Mouse (Mus musculus): ENCODE measurements around the gene Icos. TPM values are rescaled to one million over a fixed set of nuclear protein-coding genes. Genes with fewer than 3 reads are reported as not detected.

Gene Icos
- polyA plus RNA-seq, 1 experiment from 2014 or later = 0.05 TPM

DNA sequence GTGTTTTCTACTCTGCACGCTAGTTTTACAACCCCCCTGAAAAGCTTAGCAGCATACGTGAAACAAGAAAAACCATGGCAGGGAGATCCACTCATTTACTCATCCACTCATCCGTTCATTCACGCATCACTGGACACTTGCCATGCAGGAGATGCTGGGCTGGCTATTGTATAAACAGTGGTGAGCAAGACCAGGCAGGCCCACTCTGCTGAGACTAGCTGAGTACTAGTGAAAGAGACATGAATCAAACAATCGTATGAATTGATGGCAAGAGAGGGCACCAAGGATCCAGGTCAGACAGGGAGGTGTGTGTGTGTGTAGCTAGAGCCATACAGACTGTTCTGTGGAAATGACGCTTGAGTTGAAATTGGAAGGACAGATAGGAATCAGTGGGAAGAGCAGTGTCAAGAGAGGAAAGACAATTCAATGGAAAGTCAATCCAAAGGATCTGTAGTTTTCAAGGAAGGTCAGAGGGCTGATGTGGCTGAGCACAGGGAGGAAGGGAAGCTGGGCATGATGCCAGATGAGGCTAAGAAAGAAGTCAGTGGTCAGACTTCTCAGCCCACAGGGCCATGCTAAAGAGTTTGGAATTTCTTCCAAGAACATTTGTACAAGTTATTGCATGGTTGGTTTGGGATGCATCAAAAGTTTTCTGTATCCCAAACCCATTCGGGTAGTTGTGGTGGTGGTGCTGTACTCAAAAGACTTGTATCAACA is 1.6 kb downstream of the Icos start:
- Histone ChIP-seq H3K9me3 (replicated peaks; ENCODE audit: control insufficient read depth, low read length, poor library complexity, severe bottlenecking) (no peaks in the 10 kb centered on the region), H3K27me3 (ENCODE audit: control insufficient read depth, insufficient read depth, low read depth, low read length) (no peaks in the 10 kb centered on the region), H3K4me3 (ENCODE audit: low read depth, low read length) (no peak overlapping the region), H3K27ac (ENCODE audit: low read length) (no peak overlapping the region), H3K9ac (ENCODE audit: low read depth, low read length) (no peak overlapping the region), H3K4me2 (ENCODE audit: low read length) (no peak overlapping the region), H3K36me3 (ENCODE audit: control insufficient read depth, insufficient read depth, low read length) (no peaks in the 10 kb centered on the region), H3K4me1 (ENCODE audit: control insufficient read depth, insufficient read depth, low read length) (no peaks in the 10 kb centered on the region)
- whole genome bisulfite sequencing = 46% methylated on average over 7 of the region's 7 CpGs
- ATAC-seq = no peak

DNA sequence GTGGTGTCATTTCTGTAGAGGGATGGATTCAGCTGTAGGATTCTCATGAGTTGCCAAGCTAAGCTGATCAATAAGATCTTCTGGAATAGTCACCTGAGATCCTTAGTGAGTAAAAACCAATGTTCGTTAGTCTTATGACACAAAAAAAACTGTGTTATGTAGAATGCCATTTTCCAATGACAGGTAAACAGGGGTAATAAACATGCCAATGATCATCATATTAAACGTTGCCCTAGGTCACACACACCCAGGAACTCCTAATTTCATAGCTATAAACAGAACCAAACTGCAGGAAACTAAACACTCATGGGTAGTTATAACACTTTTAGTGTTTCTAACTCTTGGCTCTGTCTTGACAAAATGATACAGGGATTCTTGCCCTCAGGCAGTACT is 2.1 kb downstream of the Icos start:
- H3K9ac ChIP-seq (ENCODE audit: low read depth, low read length) = no peak overlapping the region
- H3K27me3 ChIP-seq (ENCODE audit: control insufficient read depth, insufficient read depth, low read depth, low read length) = no peaks in the 10 kb centered on the region
- no peak overlapping the region for H3K4me2 ChIP-seq (ENCODE audit: low read length)
- H3K9me3 ChIP-seq (replicated peaks; ENCODE audit: control insufficient read depth, low read length, poor library complexity, severe bottlenecking) = no peaks in the 10 kb centered on the region
- WGBS = 88% methylated on average over 2 of the region's 2 CpGs
- H3K4me3 ChIP-seq (ENCODE audit: low read depth, low read length) = no peak overlapping the region
- H3K27ac ChIP-seq (ENCODE audit: low read length) = no peak overlapping the region
- no peaks in the 10 kb centered on the region for H3K4me1 ChIP-seq (ENCODE audit: control insufficient read depth, insufficient read depth, low read length)
- no peaks in the 10 kb centered on the region for H3K36me3 ChIP-seq (ENCODE audit: control insufficient read depth, insufficient read depth, low read length)
- no peak for ATAC-seq

DNA sequence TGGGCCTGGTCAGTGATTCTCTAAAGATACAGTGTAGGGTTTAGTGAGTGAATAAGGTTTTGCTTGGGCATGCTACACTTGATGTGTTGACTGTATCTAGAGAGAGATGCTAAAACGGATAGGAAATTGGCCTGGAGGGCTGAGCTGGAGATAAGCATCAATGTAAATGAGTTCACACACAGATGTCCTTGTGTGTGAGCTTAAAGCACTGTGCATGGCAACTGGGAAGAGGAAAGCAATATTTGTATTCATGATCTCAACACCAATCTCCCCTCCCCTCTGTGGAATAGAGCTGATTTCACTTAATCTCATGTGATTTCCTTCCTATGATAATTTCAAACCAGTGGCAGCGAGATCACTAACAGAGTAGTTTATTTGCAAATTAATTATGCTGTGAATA is 7.3 kb downstream of the Icos start:
- no peaks in the 10 kb centered on the region for H3K9me3 ChIP-seq (replicated peaks; ENCODE audit: control insufficient read depth, low read length, poor library complexity, severe bottlenecking)
- no peak overlapping the region for H3K4me3 ChIP-seq (ENCODE audit: low read depth, low read length)
- H3K4me2 ChIP-seq (ENCODE audit: low read length) = no peak overlapping the region
- no peak overlapping the region for H3K9ac ChIP-seq (ENCODE audit: low read depth, low read length)
- no peaks in the 10 kb centered on the region for H3K4me1 ChIP-seq (ENCODE audit: control insufficient read depth, insufficient read depth, low read length)
- H3K27ac ChIP-seq (ENCODE audit: low read length) = no peak overlapping the region
- no peaks in the 10 kb centered on the region for H3K36me3 ChIP-seq (ENCODE audit: control insufficient read depth, insufficient read depth, low read length)
- 45% methylated on average over 2 of the region's 2 CpGs for WGBS
- ATAC-seq = no peak
- H3K27me3 ChIP-seq (ENCODE audit: control insufficient read depth, insufficient read depth, low read depth, low read length) = no peaks in the 10 kb centered on the region

DNA sequence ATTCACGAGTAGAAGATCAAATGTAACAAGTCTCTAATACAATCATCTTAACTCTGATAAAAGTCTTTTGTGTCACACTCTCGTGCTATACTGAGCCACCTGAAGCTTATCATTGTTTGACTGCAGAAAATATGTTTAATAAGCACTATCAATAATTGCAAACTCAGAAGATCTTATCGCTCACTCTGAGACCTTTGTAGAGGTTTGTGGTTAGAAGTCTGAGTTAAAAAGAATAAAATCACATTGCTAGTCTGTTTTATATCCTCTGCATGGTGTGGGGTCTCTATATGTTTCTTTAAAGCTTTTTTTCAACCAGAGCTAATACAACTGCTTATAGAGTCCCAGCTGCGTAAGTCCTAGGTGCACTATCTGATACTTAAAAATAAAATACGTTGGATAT is 8.4 kb downstream of the Icos start:
- H3K27ac ChIP-seq (ENCODE audit: low read length) = no peak overlapping the region
- no peak overlapping the region for H3K4me3 ChIP-seq (ENCODE audit: low read depth, low read length)
- no peaks in the 10 kb centered on the region for H3K27me3 ChIP-seq (ENCODE audit: control insufficient read depth, insufficient read depth, low read depth, low read length)
- no peak overlapping the region for H3K4me2 ChIP-seq (ENCODE audit: low read length)
- H3K4me1 ChIP-seq (ENCODE audit: control insufficient read depth, insufficient read depth, low read length) = no peaks in the 10 kb centered on the region
- WGBS = 75% methylated on average over 5 of the region's 5 CpGs
- no peak for ATAC-seq
- H3K9me3 ChIP-seq (replicated peaks; ENCODE audit: control insufficient read depth, low read length, poor library complexity, severe bottlenecking) = no peaks in the 10 kb centered on the region
- H3K36me3 ChIP-seq (ENCODE audit: control insufficient read depth, insufficient read depth, low read length) = no peaks in the 10 kb centered on the region
- H3K9ac ChIP-seq (ENCODE audit: low read depth, low read length) = no peak overlapping the region

- no peaks in the 10 kb centered on the region for H3K9me3 ChIP-seq (replicated peaks; ENCODE audit: control insufficient read depth, low read length, poor library complexity, severe bottlenecking)
- no peak overlapping the region for H3K4me2 ChIP-seq (ENCODE audit: low read length)
- no peak overlapping the region for H3K4me3 ChIP-seq (ENCODE audit: low read depth, low read length)
- ATAC-seq = no peak
- H3K9ac ChIP-seq (ENCODE audit: low read depth, low read length) = no peak overlapping the region
- no peaks in the 10 kb centered on the region for H3K36me3 ChIP-seq (ENCODE audit: control insufficient read depth, insufficient read depth, low read length)
- H3K27me3 ChIP-seq (ENCODE audit: control insufficient read depth, insufficient read depth, low read depth, low read length) = no peaks in the 10 kb centered on the region
- no peaks in the 10 kb centered on the region for H3K4me1 ChIP-seq (ENCODE audit: control insufficient read depth, insufficient read depth, low read length)
- H3K27ac ChIP-seq (ENCODE audit: low read length) = no peak overlapping the region
- 80% methylated on average over 5 of the region's 5 CpGs for WGBS
Observed at GRCm38 (mm10) chr1:60989086-60989485, 11.4 kb downstream of the Icos start.

DNA sequence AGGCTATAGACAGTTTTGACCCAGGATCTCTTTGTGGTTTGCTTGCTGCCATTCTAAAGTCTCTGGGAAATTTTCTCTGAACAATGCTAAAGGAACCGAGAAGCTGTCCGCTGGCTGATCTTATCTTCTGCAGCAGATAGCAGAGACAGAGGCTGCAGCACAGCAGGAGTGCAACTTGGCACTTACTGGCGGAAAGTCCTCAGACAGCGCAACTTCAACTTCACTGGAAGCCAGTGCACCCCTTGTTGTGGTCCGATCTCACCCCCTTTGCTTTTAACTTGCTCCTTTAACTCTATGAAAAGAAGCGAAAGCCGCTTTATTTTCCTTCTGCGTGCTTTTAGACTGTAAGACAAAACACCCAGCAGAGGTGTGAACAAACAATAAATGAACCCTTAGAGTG is 12.6 kb downstream of the Icos start:
- Histone ChIP-seq H3K9me3 (replicated peaks; ENCODE audit: control insufficient read depth, low read length, poor library complexity, severe bottlenecking) (no peaks in the 10 kb centered on the region), H3K27me3 (ENCODE audit: control insufficient read depth, insufficient read depth, low read depth, low read length) (no peaks in the 10 kb centered on the region), H3K4me3 (ENCODE audit: low read depth, low read length) (no peak overlapping the region), H3K36me3 (ENCODE audit: control insufficient read depth, insufficient read depth, low read length) (no peaks in the 10 kb centered on the region), H3K9ac (ENCODE audit: low read depth, low read length) (no peak overlapping the region), H3K4me2 (ENCODE audit: low read length) (no peak overlapping the region), H3K27ac (ENCODE audit: low read length) (no peak overlapping the region), H3K4me1 (ENCODE audit: control insufficient read depth, insufficient read depth, low read length) (no peaks in the 10 kb centered on the region)
- no peak for ATAC-seq
- WGBS = 56% methylated on average over 8 of the region's 8 CpGs

DNA sequence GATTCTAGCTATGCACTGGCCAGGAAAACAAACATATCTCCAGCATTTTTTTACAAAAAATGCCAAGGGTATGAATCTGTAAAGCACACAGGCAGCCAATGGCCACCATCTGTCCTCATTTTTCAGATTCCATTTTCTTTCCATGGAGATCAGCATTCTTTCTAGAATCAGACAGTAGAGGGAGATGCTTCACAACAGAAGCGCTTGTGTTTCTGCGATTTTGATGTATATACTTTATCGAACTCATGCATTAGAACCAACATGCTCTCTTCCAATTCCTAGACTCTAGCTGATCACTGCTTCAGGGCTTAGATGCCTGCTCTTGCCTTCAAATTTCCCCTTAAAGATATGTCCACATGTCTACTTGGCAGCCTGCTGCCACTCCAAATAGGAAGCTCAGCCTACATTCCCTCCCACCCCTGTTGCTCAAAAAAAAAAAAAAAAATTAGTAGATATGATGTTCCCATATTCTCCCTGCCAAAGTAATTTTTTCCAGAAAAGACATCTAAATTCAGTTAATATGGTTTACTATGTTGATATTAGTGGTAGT is 20.4 kb downstream of the Icos start:
- no peak for ATAC-seq
- Histone ChIP-seq H3K27me3 (ENCODE audit: control insufficient read depth, insufficient read depth, low read depth, low read length) (no peaks in the 10 kb centered on the region), H3K36me3 (ENCODE audit: control insufficient read depth, insufficient read depth, low read length) (no peaks in the 10 kb centered on the region), H3K4me1 (ENCODE audit: control insufficient read depth, insufficient read depth, low read length) (no peaks in the 10 kb centered on the region), H3K4me3 (ENCODE audit: low read depth, low read length) (no peak overlapping the region), H3K9ac (ENCODE audit: low read depth, low read length) (no peak overlapping the region), H3K9me3 (replicated peaks; ENCODE audit: control insufficient read depth, low read length, poor library complexity, severe bottlenecking) (no peaks in the 10 kb centered on the region), H3K27ac (ENCODE audit: low read length) (no peak overlapping the region), H3K4me2 (ENCODE audit: low read length) (no peak overlapping the region)
- 85% methylated on average over 3 of the region's 3 CpGs for WGBS

- ATAC-seq = no peak
- whole genome bisulfite sequencing = 57% methylated on average over 2 of the region's 2 CpGs
- Histone ChIP-seq H3K36me3 (ENCODE audit: control insufficient read depth, insufficient read depth, low read length) (no peaks in the 10 kb centered on the region), H3K27ac (ENCODE audit: low read length) (no peak overlapping the region), H3K27me3 (ENCODE audit: control insufficient read depth, insufficient read depth, low read depth, low read length) (no peaks in the 10 kb centered on the region), H3K9me3 (replicated peaks; ENCODE audit: control insufficient read depth, low read length, poor library complexity, severe bottlenecking) (no peaks in the 10 kb centered on the region), H3K4me2 (ENCODE audit: low read length) (no peak overlapping the region), H3K4me1 (ENCODE audit: control insufficient read depth, insufficient read depth, low read length) (no peaks in the 10 kb centered on the region), H3K9ac (ENCODE audit: low read depth, low read length) (no peak overlapping the region), H3K4me3 (ENCODE audit: low read depth, low read length) (no peak overlapping the region)
Observed at GRCm38 (mm10) chr1:60998689-60999088, 21.0 kb downstream of the Icos start.

- Histone ChIP-seq H3K9me3 (replicated peaks; ENCODE audit: control insufficient read depth, low read length, poor library complexity, severe bottlenecking) (no peaks in the 10 kb centered on the region), H3K4me3 (ENCODE audit: low read depth, low read length) (no peak overlapping the region), H3K36me3 (ENCODE audit: control insufficient read depth, insufficient read depth, low read length) (no peaks in the 10 kb centered on the region), H3K9ac (ENCODE audit: low read depth, low read length) (no peak overlapping the region), H3K27ac (ENCODE audit: low read length) (no peak overlapping the region), H3K4me2 (ENCODE audit: low read length) (no peak overlapping the region), H3K4me1 (ENCODE audit: control insufficient read depth, insufficient read depth, low read length) (no peaks in the 10 kb centered on the region), H3K27me3 (ENCODE audit: control insufficient read depth, insufficient read depth, low read depth, low read length) (no peaks in the 10 kb centered on the region)
- no peak for ATAC-seq
- WGBS = 88% methylated on average over 7 of the region's 7 CpGs
Observed at GRCm38 (mm10) chr1:61001786-61002354, 24.1 kb downstream of the Icos start.
